Mouse (Mus musculus): ENCODE data around the gene Dlgap3.

GRCm38 (mm10) chr4:127138486-127138885, 30.5 kb upstream of the Dlgap3 start:
- TF ChIP-seq POLR2A (IDR thresholded peaks at IDR 0.05; ENCODE audit: insufficient read depth, low read depth, low read length) (no peak), CTCF (IDR thresholded peaks at IDR 0.05; ENCODE audit: insufficient read depth, low read depth, low read length) (no peak)
